Mouse (Mus musculus) MEL (cell line): ENCODE measurements around the gene Prss40.

Experiments used
- CHD1 ChIP-seq: IDR thresholded peaks from 2 replicates; pipeline ENCODE4 v1.6.1; 2012; ENCODE audit warnings: low read depth, mild to moderate bottlenecking, inconsistent platforms, low read length, improper control_type of control experiment
- CTCF ChIP-seq, 3 experiments: IDR thresholded peaks in 2 of 3; conservative IDR thresholded peaks in 1 of 3; 2 replicates each; pipeline ENCODE4 v1.5.1; 2011 to 2012; ENCODE audit warnings: low read length in 3 of 3, low read depth in 2 of 3, mild to moderate bottlenecking in 2 of 3, improper control_type of control experiment in 1 of 3, inconsistent platforms in 1 of 3, mixed read lengths in 1 of 3, moderate library complexity in 1 of 3; ENCODE audit not compliant: control insufficient read depth in 1 of 3, insufficient read depth in 1 of 3, poor library complexity in 1 of 3, severe bottlenecking in 1 of 3
- EP300 ChIP-seq, 2 experiments: IDR thresholded peaks; 2 replicates each; pipeline ENCODE4 v1.6.1; 2011; ENCODE audit warnings: improper control_type of control experiment in 2 of 2, low read length in 2 of 2, low read depth in 1 of 2, mild to moderate bottlenecking in 1 of 2
- ETS1 ChIP-seq: IDR thresholded peaks from 2 replicates; pipeline ENCODE4 v1.6.1; 2012; ENCODE audit warnings: low read depth, mild to moderate bottlenecking, inconsistent platforms, low read length, improper control_type of control experiment, moderate library complexity
- GATA1 ChIP-seq: IDR thresholded peaks from 2 replicates; pipeline ENCODE4 v1.6.1; 2011; ENCODE audit warnings: low read depth, low read length, improper control_type of control experiment
- MAX ChIP-seq: IDR thresholded peaks from 2 replicates; pipeline ENCODE4 v1.6.1; 2011; ENCODE audit warnings: low read length, improper control_type of control experiment
- NELFE ChIP-seq: IDR thresholded peaks from 2 replicates; pipeline ENCODE4 v1.6.1; 2011; ENCODE audit warnings: low read depth, low read length, improper control_type of control experiment
- POLR2A ChIP-seq, 2 experiments: IDR thresholded peaks; 2 replicates each; pipeline ENCODE4 v1.6.1; 2011 to 2012; ENCODE audit warnings: low read length in 2 of 2, mild to moderate bottlenecking in 2 of 2, control low read depth in 1 of 2, improper control_type of control experiment in 1 of 2, low read depth in 1 of 2, moderate library complexity in 1 of 2; ENCODE audit not compliant: control insufficient read depth in 1 of 2, insufficient read depth in 1 of 2, poor library complexity in 1 of 2
- SIN3A ChIP-seq: IDR thresholded peaks from 2 replicates; pipeline ENCODE4 v1.6.1; 2012; ENCODE audit warnings: low read length, improper control_type of control experiment, inconsistent platforms
- TBP ChIP-seq: IDR thresholded peaks from 2 replicates; pipeline ENCODE4 v1.8.0; 2011; ENCODE audit warnings: low read depth, low read length, improper control_type of control experiment

GRCm38 (mm10) chr1:34513068-34513467 lies 47.7 kb downstream of the Prss40 start:
- TF ChIP-seq ETS1 (no peak), CTCF (IDR thresholded peaks at IDR 0.05 in 2 of 3, conservative IDR thresholded peaks at IDR 0.05 in 1 of 3; ENCODE audit: control insufficient read depth in 1 of 3, insufficient read depth in 1 of 3, low read depth in 2 of 3, low read length in 3 of 3, poor library complexity in 1 of 3, severe bottlenecking in 1 of 3) (no peak; a peak in 1 of 6 replicates), TBP (no peak), EP300 (IDR thresholded peaks at IDR 0.05; ENCODE audit: low read depth in 1 of 2, low read length in 2 of 2) (no peak), NELFE (no peak), MAX (no peak), GATA1 (no peak), POLR2A (IDR thresholded peaks at IDR 0.05; ENCODE audit: control insufficient read depth in 1 of 2, insufficient read depth in 1 of 2, low read depth in 1 of 2, low read length in 2 of 2, poor library complexity in 1 of 2) (no peak), CHD1 (no peak), SIN3A (no peak)
